Mouse (Mus musculus) spleen, postnatal 10 days (tissue): ENCODE results near the gene Pawr.
"Not testable (repeated sequence)": the region's sequence is repeated elsewhere in the genome, so short reads cannot be mapped to it uniquely, and the experiment has no call there.

Source experiments
- DNase-seq, 2 experiments: peaks; one replicate each; pipeline ENCODE4 v3.0.0; 2021 to 2022; ENCODE audit warnings: low spot score in 2 of 2

Gene Pawr

DNA sequence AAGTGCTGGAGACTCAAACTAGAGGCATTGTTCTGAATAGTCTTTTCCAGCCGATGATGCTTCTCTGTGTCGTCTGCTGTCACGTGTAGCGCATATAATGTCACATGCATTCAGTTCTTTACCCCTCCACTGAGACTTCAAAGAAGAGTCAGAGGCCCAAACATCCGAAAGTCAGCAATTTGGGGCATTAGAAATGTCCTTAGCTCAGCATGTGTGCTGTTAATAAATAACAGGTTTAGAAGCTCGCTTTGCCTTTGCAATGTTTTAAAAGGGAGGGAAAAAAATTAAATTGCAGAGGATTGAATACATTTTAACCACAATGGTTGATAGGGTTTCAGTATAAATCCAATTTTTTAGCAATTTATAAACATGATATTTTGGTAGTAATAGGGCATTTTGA is 18.1 kb upstream of the Pawr start:
- no peak for DNase-seq

DNA sequence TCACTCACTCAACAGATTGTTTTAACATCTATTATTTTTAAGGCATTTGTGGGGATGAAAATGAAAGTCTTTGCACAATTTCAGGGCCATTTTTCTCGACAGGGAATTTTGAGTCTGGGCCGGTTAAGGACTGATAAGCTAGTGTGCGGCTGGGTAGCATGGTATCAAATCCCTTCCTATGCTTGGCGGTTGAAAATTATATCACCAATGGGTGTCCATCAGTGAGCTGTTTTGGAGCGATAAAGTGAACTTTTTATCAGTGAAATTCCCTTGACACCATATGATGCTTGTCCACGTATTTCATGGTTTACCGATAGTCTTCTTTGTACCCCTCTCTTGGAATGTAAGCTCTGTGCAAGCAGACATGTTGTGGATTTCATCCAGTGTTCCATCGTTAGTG is 17.5 kb upstream of the Pawr start:
- no peak for DNase-seq

DNA sequence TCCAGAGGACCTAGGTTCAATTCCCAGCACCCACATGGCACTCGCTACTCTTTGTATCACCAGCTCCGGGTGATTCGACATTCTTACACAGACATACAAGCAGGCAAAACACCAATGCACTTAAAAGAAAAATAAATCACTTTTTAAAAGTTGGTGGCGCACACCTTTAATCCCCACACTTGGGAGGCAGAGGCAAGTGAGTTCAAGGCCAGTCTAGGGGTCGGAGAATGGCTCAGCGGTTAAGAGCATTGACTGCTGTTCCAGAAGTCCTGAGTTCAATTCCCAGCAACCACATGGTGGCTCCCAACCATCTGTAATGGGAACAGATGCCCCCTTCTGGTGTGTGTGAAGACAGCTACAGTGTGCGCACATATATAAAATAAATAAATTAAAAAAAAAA is 16.7 kb upstream of the Pawr start:
- no peak for DNase-seq

- no peak for DNase-seq
Measured at GRCm38 (mm10) chr10:108328356-108328755, 3.6 kb upstream of the Pawr start.

DNA sequence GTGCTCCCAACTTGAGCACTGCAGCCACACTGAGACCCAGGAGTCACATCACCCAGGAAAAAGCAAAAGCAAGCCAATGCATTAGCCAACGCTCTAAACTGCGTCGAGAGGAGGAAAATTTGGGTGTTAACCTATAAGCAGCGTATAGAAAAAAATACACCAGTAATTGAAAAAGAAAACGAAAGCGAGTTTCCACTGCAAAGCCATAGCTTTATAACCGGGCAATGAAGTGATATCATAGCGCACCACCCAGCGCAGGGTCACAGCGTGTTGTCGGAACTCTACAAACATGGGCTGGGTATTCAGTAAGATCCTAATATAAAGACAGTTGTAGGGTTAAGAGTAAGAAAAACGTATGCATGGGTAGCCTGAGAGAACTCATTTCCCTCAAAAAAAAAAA is 2.9 kb upstream of the Pawr start:
- no peak for DNase-seq

- DNase-seq: no peak
Measured at GRCm38 (mm10) chr10:108329771-108330170, 2.1 kb upstream of the Pawr start.

DNA sequence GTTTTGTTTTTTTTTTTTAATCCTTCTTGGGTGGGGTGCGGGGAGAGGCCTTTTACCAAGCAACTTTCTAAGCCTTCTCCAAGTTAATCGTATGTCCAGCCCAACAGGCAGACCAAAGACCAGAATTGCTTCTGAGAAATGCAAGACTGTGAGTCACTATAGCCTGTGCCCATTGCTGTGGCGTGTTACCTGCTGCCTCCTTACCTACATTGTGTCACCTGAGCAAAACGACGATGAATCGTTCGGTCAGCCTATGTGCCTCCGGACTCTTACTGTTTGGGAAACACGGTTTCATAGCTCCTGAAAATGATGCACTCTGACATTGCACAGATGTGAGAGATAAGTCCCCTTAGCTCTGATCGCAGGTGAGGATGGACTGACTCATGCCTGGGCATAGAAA is 957 bp upstream of the Pawr start:
- DNase-seq: no peak

DNA sequence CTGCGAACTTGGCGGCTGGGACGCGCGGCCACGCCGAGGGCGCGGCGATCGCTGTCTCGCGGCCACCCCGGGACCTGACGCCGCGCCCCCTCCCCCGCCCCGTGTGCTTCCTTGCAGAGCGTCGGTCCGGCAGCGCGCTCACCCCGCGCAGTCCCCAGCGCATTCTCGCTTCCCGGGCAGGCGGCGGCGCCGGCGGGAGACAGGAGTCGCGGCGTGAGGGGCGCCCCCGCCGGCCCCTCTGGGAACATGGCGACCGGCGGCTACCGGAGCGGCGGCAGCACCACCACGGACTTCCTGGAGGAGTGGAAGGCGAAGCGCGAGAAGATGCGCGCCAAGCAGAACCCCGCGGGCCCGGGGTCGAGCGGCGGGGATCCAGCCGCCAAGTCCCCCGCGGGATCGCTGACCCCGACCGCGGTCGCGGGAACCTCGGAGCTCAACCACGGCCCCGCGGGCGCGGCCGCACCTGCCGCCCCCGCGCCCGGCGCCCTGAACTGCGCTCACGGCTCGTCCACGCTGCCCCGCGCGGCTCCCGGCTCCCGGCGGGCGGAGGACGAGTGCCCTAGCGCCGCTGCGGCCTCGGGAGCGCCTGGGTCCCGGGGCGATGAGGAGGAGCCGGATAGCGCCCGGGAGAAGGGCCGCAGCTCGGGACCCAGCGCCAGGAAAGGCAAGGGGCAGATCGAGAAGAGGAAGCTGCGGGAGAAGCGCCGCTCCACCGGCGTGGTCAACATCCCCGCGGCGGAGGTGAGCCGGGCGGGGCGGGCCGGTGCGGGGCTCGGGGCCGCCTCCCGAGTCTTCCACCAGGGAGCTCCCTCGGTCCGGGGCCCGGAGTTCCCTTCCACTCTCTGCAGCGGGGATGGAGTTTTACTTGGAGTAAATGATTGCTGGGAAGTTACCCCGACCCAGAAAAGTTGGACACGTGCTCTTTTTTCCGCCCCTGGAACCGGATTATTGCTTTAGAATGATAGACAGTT is 935 bp downstream of the Pawr start:
- peak in 1 of 2 experiments; percentile 20 for DNase-seq

- no peak for DNase-seq
Measured at GRCm38 (mm10) chr10:108333642-108334041, 1.7 kb downstream of the Pawr start.

GRCm38 (mm10) chr10:108334096-108334495 is 2.2 kb downstream of the Pawr start:
- no peak for DNase-seq

DNA sequence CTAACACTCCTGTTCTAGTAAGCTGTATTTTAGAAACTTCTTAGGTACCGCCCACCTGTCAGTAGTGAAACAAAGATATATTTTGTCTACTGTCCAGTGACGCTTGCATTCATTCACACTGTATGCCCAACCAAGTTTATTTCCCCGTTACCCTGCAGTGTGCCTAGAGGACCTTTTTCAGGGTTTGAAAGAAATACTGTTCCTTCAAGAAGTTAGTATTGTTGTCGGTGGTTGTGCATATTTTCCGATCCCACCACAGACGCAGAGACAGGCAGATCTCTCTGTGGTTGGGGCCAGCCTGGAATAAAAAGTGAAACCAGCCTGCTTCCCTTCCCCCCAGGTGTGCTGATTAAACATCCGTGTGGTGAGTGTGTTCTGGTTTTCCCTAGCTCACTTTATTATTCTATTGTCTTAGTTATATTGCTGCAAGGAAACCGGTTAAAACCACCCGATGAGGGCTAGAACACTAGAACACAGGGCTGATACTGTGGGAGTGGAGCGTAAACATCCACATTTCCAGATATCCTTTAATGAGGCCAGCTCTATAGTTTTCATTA is 3.9 kb downstream of the Pawr start:
- no peak for DNase-seq

DNA sequence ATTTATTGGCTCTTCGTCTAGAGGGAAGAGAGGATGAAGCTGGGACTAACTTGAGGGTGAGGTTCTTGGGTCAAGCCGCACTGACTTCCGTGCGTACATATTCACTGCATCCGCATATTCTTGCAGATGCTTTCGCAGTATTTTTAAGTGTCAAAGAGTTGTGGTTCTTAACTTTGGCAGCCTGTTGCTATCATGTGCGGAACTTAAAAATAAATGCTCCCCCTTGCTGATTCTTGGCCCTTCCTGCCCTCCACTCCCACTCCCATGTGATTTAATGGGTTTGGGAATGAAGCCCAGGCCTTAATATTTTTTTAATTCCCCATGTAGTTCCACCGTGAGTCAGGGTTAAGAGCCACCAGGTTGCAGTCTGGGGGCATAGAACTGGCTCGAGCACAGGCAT is 4.7 kb downstream of the Pawr start:
- DNase-seq: no peak

DNA sequence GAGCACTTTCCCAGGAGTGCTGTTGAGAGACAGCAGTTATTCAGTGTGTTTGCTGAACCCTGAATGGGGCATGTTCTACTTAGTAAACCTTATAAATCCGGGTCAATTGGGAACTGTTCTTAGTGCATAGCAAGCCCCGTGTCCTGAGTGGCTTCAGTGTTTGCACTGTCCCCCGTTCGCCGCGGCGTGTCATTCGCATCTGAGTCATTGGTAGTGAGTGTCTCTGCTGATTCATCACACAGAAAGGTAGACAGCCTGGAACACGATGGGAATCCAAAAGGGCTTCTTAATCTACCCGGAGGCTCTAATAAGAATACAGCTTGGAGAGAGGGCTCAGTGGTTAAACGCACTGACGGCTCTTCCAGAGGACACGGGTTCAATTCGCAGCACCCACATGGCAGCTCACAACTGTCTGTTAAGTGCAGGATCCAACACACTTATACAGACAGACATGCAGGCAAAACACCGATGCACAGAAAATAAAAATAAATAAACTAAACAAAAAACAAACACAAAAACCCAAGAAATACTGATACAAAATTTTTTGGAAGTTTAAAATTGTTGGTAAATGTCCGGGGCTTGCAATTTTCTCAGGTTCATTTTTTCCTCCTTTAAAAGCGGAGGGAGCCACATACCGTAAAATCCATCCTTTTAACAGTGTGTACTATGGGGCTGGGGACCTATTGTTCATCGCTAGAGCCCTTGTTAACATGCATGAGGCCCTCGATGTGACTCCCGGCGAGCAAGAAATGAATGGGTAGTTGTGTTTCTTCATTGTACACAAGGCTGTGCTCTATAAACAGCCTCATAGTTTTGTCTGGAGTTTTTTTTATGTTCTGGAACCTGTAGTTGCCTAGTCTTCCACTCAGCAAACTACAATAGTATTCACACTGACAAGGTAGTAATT is 6.4 kb downstream of the Pawr start:
- DNase-seq: no peak

DNA sequence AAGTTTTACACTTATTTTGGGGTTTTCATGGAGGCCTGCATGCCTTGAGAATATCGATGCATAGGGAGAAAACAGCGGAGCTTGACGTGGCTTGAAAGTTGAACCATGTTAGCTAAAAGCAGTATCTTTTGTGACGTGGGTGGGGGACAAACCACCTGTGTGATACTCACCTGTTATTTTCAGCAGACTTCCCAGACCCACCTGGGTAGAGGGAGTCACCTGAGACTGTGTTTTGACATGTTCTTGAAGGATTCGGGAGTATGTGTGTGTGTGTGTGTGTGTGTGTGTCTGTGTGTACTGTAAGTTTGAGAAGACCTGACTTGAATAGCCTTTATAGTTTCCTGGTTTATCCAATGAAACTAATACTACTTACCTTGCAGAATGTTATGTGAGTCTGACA is 7.2 kb downstream of the Pawr start:
- no peak for DNase-seq

GRCm38 (mm10) chr10:108339872-108340271 is 8.0 kb downstream of the Pawr start:
- no peak for DNase-seq

- no peak for DNase-seq
Measured at GRCm38 (mm10) chr10:108343734-108344133, 11.8 kb downstream of the Pawr start.

- no peak for DNase-seq
Measured at GRCm38 (mm10) chr10:108345123-108345522, 13.2 kb downstream of the Pawr start.

DNA sequence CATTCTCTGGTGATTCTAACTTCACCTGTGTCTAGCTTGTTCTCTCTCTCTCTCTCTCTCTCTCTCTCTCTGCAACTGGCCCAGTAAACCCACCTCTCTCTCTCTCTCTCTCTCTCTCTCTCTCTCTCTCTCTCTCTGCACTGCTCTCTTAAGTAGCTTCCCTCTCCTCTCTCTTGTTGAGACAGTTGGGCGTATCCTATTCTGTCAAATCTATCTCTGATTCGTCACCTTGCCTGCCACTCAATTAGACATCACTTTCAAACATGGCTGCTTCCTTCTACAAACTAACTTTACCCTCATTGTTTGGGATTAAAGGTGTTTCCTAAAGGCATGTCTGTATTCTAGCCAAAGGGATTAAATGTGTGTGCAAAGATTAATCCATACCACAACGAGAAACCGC is 14.4 kb downstream of the Pawr start:
- not testable (repeated sequence) for DNase-seq

- no peak for DNase-seq
Measured at GRCm38 (mm10) chr10:108350125-108351070, 18.5 kb downstream of the Pawr start.

- no peak for DNase-seq
Measured at GRCm38 (mm10) chr10:108352944-108353343, 21.0 kb downstream of the Pawr start.

DNA sequence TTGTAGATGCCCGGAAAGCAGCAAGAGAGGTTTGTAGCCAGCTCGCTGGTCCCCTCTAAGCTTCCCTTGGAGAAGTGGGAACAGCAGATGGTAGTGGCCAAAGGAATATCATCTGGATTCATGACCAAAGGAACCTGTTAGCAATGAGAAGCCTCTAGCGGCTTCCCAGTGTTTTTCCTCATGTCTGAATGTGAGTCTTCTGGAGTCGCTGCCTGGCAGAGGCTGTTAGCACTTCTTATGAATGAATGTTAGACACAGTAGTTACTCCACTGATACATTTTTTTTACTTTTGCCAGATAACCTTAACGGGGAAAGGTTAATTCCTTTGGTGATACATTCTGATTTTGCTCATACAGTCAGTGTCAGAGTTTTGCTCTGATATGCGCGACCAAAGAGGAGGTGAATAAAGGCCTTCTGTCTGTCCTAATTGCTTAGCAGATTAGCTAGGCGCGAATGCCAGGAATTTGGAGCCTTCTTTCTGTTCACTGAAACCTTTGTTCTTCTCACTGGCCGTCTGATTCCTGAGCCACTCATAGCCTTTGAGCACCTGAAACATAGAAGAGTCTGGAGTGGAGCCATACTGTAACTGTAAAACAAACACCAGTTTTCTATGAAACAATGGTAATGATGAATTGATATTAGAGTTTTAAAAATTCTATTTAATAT is 22.9 kb downstream of the Pawr start:
- no peak for DNase-seq
